Mouse (Mus musculus) liver, adult 2 months (tissue): Measurements from ENCODE around the gene Srm. TPM values are rescaled to one million over a fixed set of nuclear protein-coding genes. Genes with fewer than 3 reads are reported as not detected.

ENCODE experiments used
- DNase-seq: peaks from one replicate; pipeline ENCODE4 v3.0.0-alpha.2; 2011; ENCODE audit warnings: low read depth, low spot score; ENCODE audit errors: extremely low read depth
- H3K27ac ChIP-seq: fragments of 200-500 bp; replicated peaks from 2 replicates; pipeline ENCODE4 v1.5.1; 2012; ENCODE audit warnings: low read depth, mild to moderate bottlenecking, control low read depth, inconsistent platforms, low read length; ENCODE audit not compliant: insufficient read depth
- H3K27me3 ChIP-seq: fragments of 200-500 bp; 2 replicates; pipeline ENCODE4 v1.6.1; 2012; ENCODE audit warnings: mild to moderate bottlenecking, moderate library complexity, low read length, inconsistent platforms; ENCODE audit not compliant: control insufficient read depth, insufficient read depth
- H3K36me3 ChIP-seq: fragments of 200-500 bp; 2 replicates; pipeline ENCODE4 v1.6.1; 2012; ENCODE audit warnings: low read length, inconsistent platforms; ENCODE audit not compliant: control insufficient read depth, insufficient read depth
- H3K4me1 ChIP-seq: fragments of 200-500 bp; 2 replicates; pipeline ENCODE4 v1.6.1; 2011; ENCODE audit warnings: low read length; ENCODE audit not compliant: control insufficient read depth, insufficient read depth
- H3K4me3 ChIP-seq: fragments of 200-500 bp; 2 replicates; pipeline ENCODE4 v1.5.1; 2011; ENCODE audit warnings: low read depth, mild to moderate bottlenecking, control low read depth, low read length, moderate library complexity; ENCODE audit not compliant: insufficient read depth
- H3K79me2 ChIP-seq: fragments of 200-500 bp; 2 replicates; pipeline ENCODE4 v1.6.1; 2012; ENCODE audit warnings: inconsistent platforms, mild to moderate bottlenecking, low read length, moderate library complexity; ENCODE audit not compliant: control insufficient read depth, insufficient read depth
- H3K9ac ChIP-seq: fragments of 200-500 bp; 2 replicates; pipeline ENCODE4 v1.6.1; 2012; ENCODE audit warnings: low read depth, mild to moderate bottlenecking, control low read depth, inconsistent platforms, low read length
- CTCF ChIP-seq: fragments of 200-500 bp; IDR thresholded peaks from 2 replicates; pipeline ENCODE4 v1.5.1; 2011; ENCODE audit warnings: low read depth, low read length, control low read depth
- POLR2A ChIP-seq: fragments of 200-500 bp; IDR thresholded peaks from 2 replicates; pipeline ENCODE4 v1.6.1; 2011; ENCODE audit warnings: low read length, control low read depth; ENCODE audit not compliant: insufficient read depth; ENCODE audit errors: extremely low read depth
- WGBS: fragments of 180-500 bp; shearing (Covaris S2); methylation state at CpG from one replicate; pipeline ENCODE4 v1.1.7; 2018; 5-methylcytosine and 5-hydroxymethylcytosine counted together
- polyA plus RNA-seq: library from polyadenylated mRNA; depleted of rRNA; stranded (reverse); fragments of >200 nt; gene quantifications from 2 replicates; pipeline ENCODE4 v1.2.3, GENCODE M21; 2012; rRNA removed
- total RNA-seq: library from RNA; depleted of rRNA; stranded (reverse); fragments of >200 nt; gene quantifications from 2 replicates; pipeline ENCODE4 v1.2.3, GENCODE M21; 2014; rRNA removed

The Srm gene
- total and polyA plus RNA-seq, 2 experiments, result 11.1 to 39.5 TPM

DNA sequence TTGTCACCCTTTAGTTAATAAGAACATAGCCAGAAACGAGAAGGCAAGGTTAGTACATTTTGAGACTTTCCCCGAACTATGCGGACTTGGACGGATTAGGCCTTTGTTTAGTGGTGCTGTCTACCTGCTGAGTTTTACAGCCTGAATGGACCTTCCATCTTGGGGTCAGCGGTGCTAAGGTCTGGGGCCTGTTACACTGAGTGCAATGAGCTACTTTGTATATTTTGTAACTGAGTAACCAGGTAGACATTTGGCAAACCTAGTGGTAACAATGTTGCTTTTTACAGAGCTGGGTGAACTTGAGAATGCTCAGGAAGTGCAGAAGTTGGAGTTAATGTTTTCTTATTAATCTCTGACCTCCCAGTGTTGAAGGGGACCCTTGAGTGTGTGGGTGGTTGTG, 49.8 kb downstream of the Srm start:
- H3K27ac ChIP-seq, result no peak overlapping the region
- no peaks in the 10 kb centered on the region for H3K79me2 ChIP-seq
- WGBS, result 64% methylated on average over 5 of the region's 5 CpGs
- DNase-seq, result peak; percentile 69
- no peak overlapping the region for H3K4me3 ChIP-seq
- no peaks in the 10 kb centered on the region for H3K36me3 ChIP-seq
- no peaks in the 10 kb centered on the region for H3K4me1 ChIP-seq
- TF ChIP-seq CTCF (no peak), POLR2A (no peak)
- no peaks in the 10 kb centered on the region for H3K27me3 ChIP-seq
- no peak overlapping the region for H3K9ac ChIP-seq

DNA sequence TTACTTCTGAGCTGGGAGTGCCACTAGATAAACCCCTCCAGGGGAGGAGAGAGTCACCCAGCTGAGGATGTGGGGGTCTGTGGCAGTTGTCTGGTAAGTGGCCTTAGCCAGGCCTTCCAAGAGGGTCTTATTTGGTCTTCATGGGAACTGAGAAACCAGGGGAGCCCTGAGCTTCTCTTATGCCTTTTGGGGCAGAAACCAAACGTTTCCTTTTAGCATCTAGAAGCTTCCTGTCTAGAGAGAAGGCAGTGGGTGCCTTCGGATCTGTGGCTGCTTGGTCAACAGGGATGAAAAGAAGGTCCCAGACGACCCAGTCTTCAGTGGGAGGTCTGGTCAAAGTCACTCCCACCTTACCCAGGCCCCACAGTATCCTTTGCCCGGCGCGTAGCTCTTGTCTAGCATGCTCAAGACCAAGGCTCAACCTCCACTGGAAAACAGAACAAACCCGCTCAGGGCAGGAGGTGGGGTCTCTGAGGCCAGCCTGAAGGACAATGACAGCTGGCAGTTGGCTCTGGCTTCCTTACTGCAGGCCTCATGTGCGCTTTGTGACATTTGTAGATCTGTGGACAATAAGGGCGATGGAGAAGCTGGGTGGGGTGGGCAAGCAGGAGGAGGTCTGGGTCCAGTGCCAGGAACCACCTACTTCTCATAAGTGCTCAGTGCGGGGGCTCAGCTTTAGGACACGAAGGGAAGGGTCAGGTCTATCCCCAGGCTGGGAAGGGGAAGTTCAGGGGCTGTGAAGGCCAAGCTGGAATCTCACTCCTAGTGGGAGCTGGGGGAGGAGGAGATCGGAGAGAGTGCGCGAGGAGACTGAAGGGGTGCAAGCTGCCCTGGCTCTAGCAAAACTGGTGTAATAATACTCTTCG, 52.2 kb downstream of the Srm start, which contains the start of gene Gm572:
Gene Gm572 (plus strand): TSS at position 27 of the 866 bp plus-strand sequence.
- no peak within 1 kb of the TSS for H3K27ac ChIP-seq
- TF ChIP-seq POLR2A, result no peak
- no peak for TF ChIP-seq CTCF
- 61% methylated on average over 15 of the region's 15 CpGs for WGBS
- H3K27me3 ChIP-seq, result no peaks in the 10 kb centered on the region
- H3K4me3 ChIP-seq, result peak within 1 kb of the TSS; percentile 21
- H3K79me2 ChIP-seq, result no peaks in the 10 kb centered on the region
- H3K9ac ChIP-seq, result 0 out of 2 replicates have a peak within 1 kb of the TSS, but pooled peaks have one; percentile 13
- no peaks in the 10 kb centered on the region for H3K36me3 ChIP-seq
- DNase-seq, result no peak
- H3K4me1 ChIP-seq, result no peaks in the 10 kb centered on the region

DNA sequence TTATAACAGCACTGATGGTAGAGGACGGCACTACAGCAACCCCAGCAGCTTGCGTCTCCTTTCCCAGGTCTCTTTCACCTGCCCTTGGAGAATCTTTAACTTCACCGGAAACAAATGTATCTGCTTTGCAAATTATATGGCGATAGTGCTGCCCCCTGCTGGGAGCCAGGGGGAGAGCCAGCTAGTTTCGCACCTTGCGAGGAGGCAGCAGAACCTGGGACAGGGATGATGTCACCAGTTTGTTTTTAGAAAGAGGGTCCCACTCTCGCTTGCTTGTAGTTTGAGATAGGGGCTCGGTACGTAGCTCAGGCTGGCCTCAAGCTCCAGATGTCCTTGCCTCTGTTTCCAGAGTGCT, 52.8 kb downstream of the Srm start:
- H3K4me1 ChIP-seq, result no peaks in the 10 kb centered on the region
- peak overlapping the region; percentile 21 for H3K4me3 ChIP-seq
- peak; percentile 91 for TF ChIP-seq CTCF
- TF ChIP-seq POLR2A, result no peak
- H3K79me2 ChIP-seq, result no peaks in the 10 kb centered on the region
- 1% methylated on average over 9 of the region's 9 CpGs for WGBS
- no peaks in the 10 kb centered on the region for H3K36me3 ChIP-seq
- no peaks in the 10 kb centered on the region for H3K27me3 ChIP-seq
- DNase-seq, result peak; percentile 63
- no peak overlapping the region for H3K27ac ChIP-seq
- 0 out of 2 replicates have a peak overlapping the region, but pooled peaks have one; percentile 13 for H3K9ac ChIP-seq

Other genes starting within 250 kb of the Srm start
- 4.9 and 5.5 TPM in 2 replicates for gene Ubiad1, start 146.7 kb upstream of the Srm start, total RNA-seq
- 8.5 and 21.0 TPM in 2 replicates for gene Ubiad1, start 146.7 kb upstream of the Srm start, polyA plus RNA-seq
- 11.7 and 17.9 TPM in 2 replicates for gene Mtor, start 142.9 kb upstream of the Srm start, total RNA-seq
- 12.3 and 18.5 TPM in 2 replicates for gene Mtor, start 142.9 kb upstream of the Srm start, polyA plus RNA-seq
- 0.37 and 0.40 TPM in 2 replicates for gene Angptl7, start 91.0 kb upstream of the Srm start, total RNA-seq
- 0.24 and 0.51 TPM in 2 replicates for gene Angptl7, start 91.0 kb upstream of the Srm start, polyA plus RNA-seq
- 12.7 and 16.0 TPM in 2 replicates for gene Exosc10, start 33.1 kb upstream of the Srm start, total RNA-seq
- gene Exosc10, start 33.1 kb upstream of the Srm start, polyA plus RNA-seq, result 9.1 and 9.8 TPM in 2 replicates
- gene Masp2, start 11.1 kb downstream of the Srm start, total RNA-seq, result 191 and 270 TPM in 2 replicates
- gene Masp2, start 11.1 kb downstream of the Srm start, polyA plus RNA-seq, result 712 and 829 TPM in 2 replicates
- 87.2 and 111 TPM in 2 replicates for gene Tardbp, start 35.5 kb downstream of the Srm start, total RNA-seq
- 33.2 and 33.4 TPM in 2 replicates for gene Tardbp, start 35.5 kb downstream of the Srm start, polyA plus RNA-seq
- not detected in 2 replicates for gene Gm572, start 51.8 kb downstream of the Srm start, total RNA-seq
- not detected in 2 replicates for gene Gm572, start 51.8 kb downstream of the Srm start, polyA plus RNA-seq
- gene Casz1, start 212.9 kb downstream of the Srm start, total RNA-seq, result 0.09 and 0.34 TPM in 2 replicates
- gene Casz1, start 212.9 kb downstream of the Srm start, polyA plus RNA-seq, result 0.24 TPM in 2 replicates